Mouse (Mus musculus) testis, adult 2 months (tissue): ENCODE data around the gene Pip4k2a.

Experiments
- CTCF ChIP-seq: fragments of 200-500 bp; IDR thresholded peaks from 2 replicates; pipeline ENCODE4 v1.5.1; 2012; ENCODE audit warnings: low read depth, mild to moderate bottlenecking, inconsistent platforms, low read length, moderate library complexity; ENCODE audit not compliant: control insufficient read depth, insufficient read depth, insufficient replicate concordance
- POLR2A ChIP-seq: fragments of 200-500 bp; IDR thresholded peaks from 2 replicates; pipeline ENCODE4 v1.6.1; 2012; ENCODE audit warnings: low read depth, mild to moderate bottlenecking, inconsistent platforms, low read length, moderate library complexity; ENCODE audit not compliant: control insufficient read depth

DNA sequence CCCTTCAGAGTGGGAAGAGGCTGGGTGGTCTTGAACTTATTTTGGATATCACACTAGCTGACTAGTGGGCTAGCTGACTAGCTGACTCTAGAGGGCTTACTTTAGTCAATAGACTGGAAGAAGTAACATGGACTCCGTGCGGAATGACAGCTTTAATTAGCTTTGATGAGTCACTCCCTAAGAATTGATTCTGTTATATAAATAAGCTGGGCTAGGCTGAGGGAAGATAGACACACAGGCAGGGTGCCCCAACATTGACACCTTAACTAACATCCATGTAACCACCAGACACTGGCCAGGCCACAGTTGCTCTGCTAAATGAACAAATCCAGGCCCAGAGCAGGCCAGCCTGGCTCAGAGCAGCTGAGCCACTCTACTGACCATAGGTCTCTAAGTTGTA lies 26.9 kb upstream of the Pip4k2a start:
- no peak for TF ChIP-seq POLR2A
- no peak for TF ChIP-seq CTCF
